Mouse (Mus musculus): Measurements from ENCODE around the gene Capns1. TPM values are rescaled to one million over a fixed set of nuclear protein-coding genes. Genes with fewer than 3 reads are reported as not detected.
A peak's percentile ranks its signal among the peaks of the same experiment; 100 is the strongest.
"Not testable (repeated sequence)": the region's sequence is repeated elsewhere in the genome, so short reads cannot be mapped to it uniquely, and the experiment has no call there.

The Capns1 gene
- polyA plus RNA-seq, 1 experiment from 2014 or later = 62.0 TPM

DNA sequence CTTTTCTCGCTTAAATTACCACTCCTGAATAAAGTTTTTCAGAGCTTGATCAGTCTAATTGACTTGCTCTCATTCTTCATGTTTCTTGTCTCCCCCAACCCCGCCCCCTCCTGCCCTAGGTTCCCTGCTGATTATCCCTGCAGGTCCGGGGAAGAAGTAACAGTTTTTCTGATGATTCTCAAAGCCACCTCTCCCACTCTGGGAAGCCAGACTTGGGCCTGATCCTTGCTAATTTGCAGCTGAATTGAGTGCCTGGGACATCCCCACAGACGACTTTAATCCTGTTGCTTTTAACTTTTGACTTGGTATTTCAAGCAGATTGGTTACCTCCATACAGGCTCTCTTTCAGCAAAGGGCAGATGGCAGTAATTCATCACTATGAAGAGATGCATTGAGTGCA lies 12.4 kb upstream of the Capns1 start:
- Histone ChIP-seq H3K9me3 (ENCODE audit: control insufficient read depth, low read length) (no peaks in the 10 kb centered on the region), H3K4me2 (replicated peaks) (no peak overlapping the region), H3K27ac (no peak overlapping the region), H3K4me1 (replicated peaks; ENCODE audit: control insufficient read depth, insufficient read depth, low read length) (no peaks in the 10 kb centered on the region), H3K36me3 (replicated peaks; ENCODE audit: control insufficient read depth, insufficient read depth) (no peaks in the 10 kb centered on the region), H3K9ac (no peak overlapping the region), H3K27me3 (ENCODE audit: control insufficient read depth, insufficient read depth, low read length) (no peaks in the 10 kb centered on the region), H3K4me3 (replicated peaks; ENCODE audit: low read length) (no peak overlapping the region)
- DNase-seq (ENCODE audit: low spot score) (no peak), ATAC-seq (ENCODE audit: low FRiP score) (no peak)
- 22% methylated on average over 4 of the region's 4 CpGs for WGBS

DNA sequence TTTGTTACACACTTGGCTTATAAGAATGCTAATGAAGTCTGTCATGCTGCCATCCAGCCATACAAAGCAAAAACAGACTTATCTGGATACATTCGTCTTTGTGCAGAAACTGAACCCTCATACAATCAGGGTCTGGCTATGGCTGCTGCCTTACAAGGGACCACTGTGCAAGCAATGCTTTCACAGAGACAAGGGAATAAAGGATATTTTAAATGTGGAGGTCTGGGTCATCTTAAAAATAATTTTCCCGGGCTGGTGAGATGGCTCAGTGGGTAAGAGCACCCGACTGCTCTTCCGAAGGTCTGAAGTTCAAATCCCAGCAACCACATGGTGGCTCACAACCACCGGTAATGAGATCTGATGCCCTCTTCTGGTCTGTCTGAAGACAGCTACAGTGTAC lies 7.8 kb upstream of the Capns1 start:
- H3K4me1 ChIP-seq (replicated peaks; ENCODE audit: control insufficient read depth, insufficient read depth, low read length); DNase-seq (ENCODE audit: low spot score); H3K9me3 ChIP-seq (ENCODE audit: control insufficient read depth, low read length); H3K27ac ChIP-seq; H3K4me3 ChIP-seq (replicated peaks; ENCODE audit: low read length); H3K9ac ChIP-seq; ATAC-seq (ENCODE audit: low FRiP score); H3K4me2 ChIP-seq (replicated peaks); H3K36me3 ChIP-seq (replicated peaks; ENCODE audit: control insufficient read depth, insufficient read depth); H3K27me3 ChIP-seq (ENCODE audit: control insufficient read depth, insufficient read depth, low read length): not testable (repeated sequence)
- 52% methylated on average over 5 of the region's 5 CpGs for WGBS

DNA sequence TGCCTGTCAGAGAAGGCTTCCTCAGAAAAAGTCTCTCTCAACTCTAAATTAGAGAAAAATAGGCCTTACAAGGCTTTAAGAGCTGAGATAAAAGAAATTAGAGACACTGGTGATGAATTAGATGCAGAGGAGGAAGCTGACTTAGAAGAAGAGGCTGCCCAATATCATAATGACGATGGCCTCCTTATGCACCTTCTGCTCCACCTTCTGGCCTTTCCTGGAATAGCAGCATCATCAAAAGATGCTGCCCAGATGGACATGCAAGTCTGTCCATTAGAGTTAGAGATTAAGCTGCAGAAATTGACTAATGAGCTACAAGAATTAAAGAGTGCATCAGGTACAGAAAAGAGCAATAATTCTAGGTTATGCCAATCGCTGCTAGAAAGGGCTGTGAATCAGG lies 6.8 kb upstream of the Capns1 start:
- ATAC-seq (ENCODE audit: low FRiP score) = no peak
- no peaks in the 10 kb centered on the region for H3K4me1 ChIP-seq (replicated peaks; ENCODE audit: control insufficient read depth, insufficient read depth, low read length)
- no peak overlapping the region for H3K4me3 ChIP-seq (replicated peaks; ENCODE audit: low read length)
- H3K4me2 ChIP-seq (replicated peaks) = no peak overlapping the region
- no peak overlapping the region for H3K9ac ChIP-seq
- 2% methylated on average over 2 of the region's 2 CpGs for WGBS
- no peaks in the 10 kb centered on the region for H3K27me3 ChIP-seq (ENCODE audit: control insufficient read depth, insufficient read depth, low read length)
- H3K27ac ChIP-seq = no peak overlapping the region
- peak; percentile 73 for DNase-seq (ENCODE audit: low spot score)
- no peaks in the 10 kb centered on the region for H3K36me3 ChIP-seq (replicated peaks; ENCODE audit: control insufficient read depth, insufficient read depth)
- no peaks in the 10 kb centered on the region for H3K9me3 ChIP-seq (ENCODE audit: control insufficient read depth, low read length)

DNA sequence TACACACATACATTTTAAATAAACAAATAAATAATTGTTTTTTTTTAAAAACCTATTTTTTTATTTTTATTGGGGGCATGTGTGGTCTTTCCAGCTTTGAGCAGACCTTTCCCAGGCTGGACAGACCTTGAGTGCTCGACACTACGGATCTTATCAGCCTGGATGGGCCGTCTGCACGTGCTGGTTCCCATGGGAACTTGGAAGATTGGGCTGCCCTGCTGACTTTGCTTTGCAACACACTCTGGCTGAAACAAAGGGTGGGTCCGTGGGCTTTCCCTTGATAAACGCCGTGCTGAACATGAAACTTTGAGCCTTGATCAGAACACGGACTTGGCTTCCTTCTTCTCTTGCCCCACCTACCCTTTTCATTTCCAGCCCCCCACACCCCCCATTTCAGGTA lies 5.8 kb upstream of the Capns1 start:
- H3K27me3 ChIP-seq (ENCODE audit: control insufficient read depth, insufficient read depth, low read length) = no peaks in the 10 kb centered on the region
- no peak overlapping the region for H3K4me2 ChIP-seq (replicated peaks)
- H3K4me3 ChIP-seq (replicated peaks; ENCODE audit: low read length) = no peak overlapping the region
- no peaks in the 10 kb centered on the region for H3K36me3 ChIP-seq (replicated peaks; ENCODE audit: control insufficient read depth, insufficient read depth)
- no peaks in the 10 kb centered on the region for H3K9me3 ChIP-seq (ENCODE audit: control insufficient read depth, low read length)
- H3K9ac ChIP-seq = no peak overlapping the region
- H3K4me1 ChIP-seq (replicated peaks; ENCODE audit: control insufficient read depth, insufficient read depth, low read length) = no peaks in the 10 kb centered on the region
- 18% methylated on average over 8 of the region's 8 CpGs for WGBS
- no peak overlapping the region for H3K27ac ChIP-seq
- DNase-seq (ENCODE audit: low spot score) (no peak), ATAC-seq (ENCODE audit: low FRiP score) (no peak)

DNA sequence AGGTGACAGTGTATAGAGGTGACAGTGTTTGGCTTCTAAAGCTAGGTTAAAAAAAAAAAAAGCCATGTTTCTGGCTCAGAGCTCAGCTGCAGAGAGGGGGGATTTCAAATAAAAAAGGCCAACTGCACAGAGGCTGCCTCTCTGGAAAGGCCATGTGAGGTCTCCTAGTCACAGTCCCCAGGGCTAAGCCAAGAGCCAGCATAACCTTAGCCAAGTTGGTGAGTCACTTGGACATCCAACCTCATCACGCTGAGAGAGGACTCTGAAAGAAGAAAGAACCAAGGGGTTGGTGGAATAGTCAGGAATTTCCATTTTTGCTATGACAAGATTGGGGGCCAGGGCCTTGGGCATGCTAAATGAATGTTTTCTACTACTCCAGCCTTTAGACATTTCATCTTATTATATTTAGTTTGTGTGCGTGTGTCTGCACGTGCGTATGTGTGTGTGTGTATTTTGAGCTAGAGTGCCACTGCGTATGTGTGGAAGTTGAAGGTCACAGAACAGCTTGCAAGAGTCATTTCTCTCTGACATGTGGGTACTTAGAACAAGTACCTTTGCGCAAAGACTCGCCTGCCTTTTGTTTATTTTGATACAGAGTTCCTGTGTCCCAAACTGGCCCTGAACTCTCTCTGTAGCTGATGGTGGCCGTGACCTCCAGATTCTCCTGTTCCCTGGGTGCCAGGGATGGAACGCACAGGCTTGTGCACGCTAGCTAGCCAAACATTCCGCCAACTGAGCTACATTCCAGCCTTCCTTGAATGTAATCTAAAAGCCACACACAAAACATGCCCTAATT lies 4.5 kb upstream of the Capns1 start:
- no peaks in the 10 kb centered on the region for H3K36me3 ChIP-seq (replicated peaks; ENCODE audit: control insufficient read depth, insufficient read depth)
- H3K4me1 ChIP-seq (replicated peaks; ENCODE audit: control insufficient read depth, insufficient read depth, low read length) = no peaks in the 10 kb centered on the region
- H3K9me3 ChIP-seq (ENCODE audit: control insufficient read depth, low read length) = no peaks in the 10 kb centered on the region
- no peak overlapping the region for H3K4me3 ChIP-seq (replicated peaks; ENCODE audit: low read length)
- H3K4me2 ChIP-seq (replicated peaks) = no peak overlapping the region
- H3K9ac ChIP-seq = no peak overlapping the region
- 89% methylated on average over 11 of the region's 11 CpGs for WGBS
- DNase-seq (ENCODE audit: low spot score) (no peak), ATAC-seq (ENCODE audit: low FRiP score) (no peak)
- H3K27ac ChIP-seq = no peak overlapping the region
- no peaks in the 10 kb centered on the region for H3K27me3 ChIP-seq (ENCODE audit: control insufficient read depth, insufficient read depth, low read length)

DNA sequence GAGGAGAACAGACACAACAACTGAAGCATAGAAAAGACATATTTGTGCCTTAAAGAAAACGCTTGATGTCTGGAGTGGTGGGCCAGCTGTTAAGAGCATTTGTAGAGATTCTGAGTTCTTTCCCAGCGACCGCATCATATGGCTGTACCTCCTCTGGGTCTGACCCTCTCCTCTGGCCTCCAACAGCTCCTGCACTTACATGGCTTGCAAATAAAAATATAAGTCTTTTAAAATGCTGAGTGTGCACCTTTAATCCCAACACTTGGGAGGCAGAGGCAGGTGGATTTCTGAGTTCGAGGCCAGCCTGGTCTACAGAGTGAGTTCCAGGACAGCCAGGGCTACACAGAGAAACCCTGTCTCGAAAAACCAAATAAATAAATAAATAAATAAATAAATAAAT lies 2.0 kb upstream of the Capns1 start:
- not testable (repeated sequence) for H3K4me2 ChIP-seq (replicated peaks); H3K9ac ChIP-seq; ATAC-seq (ENCODE audit: low FRiP score); DNase-seq (ENCODE audit: low spot score); H3K9me3 ChIP-seq (ENCODE audit: control insufficient read depth, low read length); H3K4me1 ChIP-seq (replicated peaks; ENCODE audit: control insufficient read depth, insufficient read depth, low read length); H3K27me3 ChIP-seq (ENCODE audit: control insufficient read depth, insufficient read depth, low read length); H3K36me3 ChIP-seq (replicated peaks; ENCODE audit: control insufficient read depth, insufficient read depth); H3K4me3 ChIP-seq (replicated peaks; ENCODE audit: low read length); H3K27ac ChIP-seq
- 92% methylated on average over 5 of the region's 5 CpGs for WGBS

DNA sequence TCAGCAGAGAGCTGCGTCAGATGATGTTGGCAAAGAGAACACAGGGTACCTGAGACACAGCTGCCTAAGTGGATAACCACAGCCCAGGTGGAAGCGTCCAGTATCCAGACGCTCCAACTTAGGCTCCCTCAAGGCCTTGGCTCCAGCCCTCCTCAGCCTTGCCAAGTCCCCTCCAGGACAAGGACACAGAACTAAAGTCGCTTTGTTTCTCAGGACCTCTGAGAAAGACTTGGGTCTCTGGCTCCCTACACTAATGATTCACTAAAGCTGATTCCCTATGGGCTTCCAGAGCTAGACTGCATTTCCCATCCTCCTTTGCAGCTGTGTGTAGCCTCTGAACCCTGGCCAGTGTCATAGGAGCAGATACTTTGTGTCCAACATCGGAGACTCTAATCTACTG lies 1.6 kb upstream of the Capns1 start:
- no peak overlapping the region for H3K4me3 ChIP-seq (replicated peaks; ENCODE audit: low read length)
- no peak overlapping the region for H3K27ac ChIP-seq
- H3K36me3 ChIP-seq (replicated peaks; ENCODE audit: control insufficient read depth, insufficient read depth) = no peaks in the 10 kb centered on the region
- no peaks in the 10 kb centered on the region for H3K9me3 ChIP-seq (ENCODE audit: control insufficient read depth, low read length)
- no peak overlapping the region for H3K4me2 ChIP-seq (replicated peaks)
- no peak for ATAC-seq (ENCODE audit: low FRiP score)
- H3K4me1 ChIP-seq (replicated peaks; ENCODE audit: control insufficient read depth, insufficient read depth, low read length) = peaks cover 3% of the 10 kb centered on the region; the same call in 1 of the 2 replicates
- 78% methylated on average over 5 of the region's 5 CpGs for WGBS
- no peak for DNase-seq (ENCODE audit: low spot score)
- no peak overlapping the region for H3K9ac ChIP-seq
- H3K27me3 ChIP-seq (ENCODE audit: control insufficient read depth, insufficient read depth, low read length) = no peaks in the 10 kb centered on the region

DNA sequence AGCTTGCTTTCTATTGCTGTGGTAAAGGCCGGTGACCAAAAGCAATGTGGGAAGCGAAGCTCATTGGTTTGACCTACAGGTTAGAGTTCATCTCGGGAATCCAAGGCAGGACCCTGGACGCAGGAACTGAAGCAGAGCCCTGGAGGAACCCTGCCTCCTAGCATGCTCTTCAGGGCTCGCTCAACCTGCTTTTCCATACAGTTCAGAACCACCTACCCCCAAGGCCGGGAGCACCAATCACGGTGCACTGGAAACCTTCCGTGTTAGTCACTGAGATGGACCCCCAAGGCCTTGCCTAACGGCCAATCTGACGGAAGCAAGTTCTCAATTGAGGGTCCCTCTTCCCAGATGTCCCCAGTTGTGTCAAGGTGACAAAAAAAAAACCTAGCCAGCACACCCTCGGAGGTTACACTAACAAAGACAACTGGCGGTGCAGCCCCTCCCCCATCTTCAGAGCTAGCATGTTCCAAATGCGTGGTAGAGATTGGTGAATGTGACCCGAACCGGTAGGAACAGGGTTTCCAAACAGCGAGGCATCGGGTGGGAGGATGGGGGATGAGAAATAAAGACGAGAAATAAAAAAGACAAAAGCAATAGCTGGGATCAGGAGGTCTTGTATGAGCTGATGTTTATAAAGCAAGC lies 1.0 kb upstream of the Capns1 start:
- DNase-seq (ENCODE audit: low spot score) (no peak), ATAC-seq (ENCODE audit: low FRiP score) (no peak)
- WGBS = 80% methylated on average over 18 of the region's 18 CpGs
- no peak overlapping the region for H3K4me3 ChIP-seq (replicated peaks; ENCODE audit: low read length)
- H3K27me3 ChIP-seq (ENCODE audit: control insufficient read depth, insufficient read depth, low read length) = no peaks in the 10 kb centered on the region
- H3K4me1 ChIP-seq (replicated peaks; ENCODE audit: control insufficient read depth, insufficient read depth, low read length) = peaks cover 4% of the 10 kb centered on the region; the same call in 1 of the 2 replicates
- no peak overlapping the region for H3K9ac ChIP-seq
- H3K27ac ChIP-seq = no peak overlapping the region
- no peaks in the 10 kb centered on the region for H3K9me3 ChIP-seq (ENCODE audit: control insufficient read depth, low read length)
- no peak overlapping the region for H3K4me2 ChIP-seq (replicated peaks)
- H3K36me3 ChIP-seq (replicated peaks; ENCODE audit: control insufficient read depth, insufficient read depth) = no peaks in the 10 kb centered on the region

DNA sequence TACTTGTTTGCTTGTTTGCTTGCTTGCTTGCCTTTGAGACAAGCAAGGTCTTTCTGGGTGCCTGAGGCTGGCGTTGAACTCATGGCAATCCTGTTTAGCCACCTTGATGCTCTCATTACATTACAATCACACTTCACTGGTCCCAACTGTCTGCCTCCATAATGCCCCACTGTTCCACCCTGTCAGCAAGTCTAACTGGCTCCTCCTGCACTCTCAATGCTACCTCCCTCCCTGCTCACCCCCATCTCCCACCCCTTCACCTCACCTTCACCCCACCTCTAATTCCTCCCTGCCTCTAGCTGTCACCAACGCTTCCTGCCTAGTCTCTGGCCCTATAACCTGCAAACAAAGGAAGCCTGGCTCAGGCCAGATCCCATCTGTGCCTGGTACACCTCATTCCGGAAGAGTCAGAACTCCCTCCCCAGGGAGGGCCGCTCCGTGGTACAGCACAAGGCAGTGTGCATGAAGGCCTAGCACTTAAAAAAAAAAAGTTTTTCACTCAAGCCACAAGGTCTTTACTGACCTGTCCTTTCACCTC lies 950 bp downstream of the Capns1 start:
- no peak for ATAC-seq (ENCODE audit: low FRiP score)
- H3K27me3 ChIP-seq (ENCODE audit: control insufficient read depth, insufficient read depth, low read length) = no peaks in the 10 kb centered on the region
- 0 out of 2 replicates have a peak, but pooled peaks cover under 1% of the 10 kb centered on the region for H3K36me3 ChIP-seq (replicated peaks; ENCODE audit: control insufficient read depth, insufficient read depth)
- H3K9me3 ChIP-seq (ENCODE audit: control insufficient read depth, low read length) = no peaks in the 10 kb centered on the region
- no peak overlapping the region for H3K27ac ChIP-seq
- no peak for DNase-seq (ENCODE audit: low spot score)
- peaks cover 14% of the 10 kb centered on the region for H3K4me1 ChIP-seq (replicated peaks; ENCODE audit: control insufficient read depth, insufficient read depth, low read length)
- H3K4me3 ChIP-seq (replicated peaks; ENCODE audit: low read length) = no peak overlapping the region
- WGBS = 74% methylated on average over 5 of the region's 5 CpGs
- no peak overlapping the region for H3K9ac ChIP-seq
- no peak overlapping the region for H3K4me2 ChIP-seq (replicated peaks)
